Mouse (Mus musculus): ENCODE results near the gene Tnfaip2. TPM values are rescaled to one million over a fixed set of nuclear protein-coding genes. Genes with fewer than 3 reads are reported as not detected.

The Tnfaip2 gene
- total RNA-seq, 2 experiments from 2014 or later, result 0.40 to 0.93 TPM

DNA sequence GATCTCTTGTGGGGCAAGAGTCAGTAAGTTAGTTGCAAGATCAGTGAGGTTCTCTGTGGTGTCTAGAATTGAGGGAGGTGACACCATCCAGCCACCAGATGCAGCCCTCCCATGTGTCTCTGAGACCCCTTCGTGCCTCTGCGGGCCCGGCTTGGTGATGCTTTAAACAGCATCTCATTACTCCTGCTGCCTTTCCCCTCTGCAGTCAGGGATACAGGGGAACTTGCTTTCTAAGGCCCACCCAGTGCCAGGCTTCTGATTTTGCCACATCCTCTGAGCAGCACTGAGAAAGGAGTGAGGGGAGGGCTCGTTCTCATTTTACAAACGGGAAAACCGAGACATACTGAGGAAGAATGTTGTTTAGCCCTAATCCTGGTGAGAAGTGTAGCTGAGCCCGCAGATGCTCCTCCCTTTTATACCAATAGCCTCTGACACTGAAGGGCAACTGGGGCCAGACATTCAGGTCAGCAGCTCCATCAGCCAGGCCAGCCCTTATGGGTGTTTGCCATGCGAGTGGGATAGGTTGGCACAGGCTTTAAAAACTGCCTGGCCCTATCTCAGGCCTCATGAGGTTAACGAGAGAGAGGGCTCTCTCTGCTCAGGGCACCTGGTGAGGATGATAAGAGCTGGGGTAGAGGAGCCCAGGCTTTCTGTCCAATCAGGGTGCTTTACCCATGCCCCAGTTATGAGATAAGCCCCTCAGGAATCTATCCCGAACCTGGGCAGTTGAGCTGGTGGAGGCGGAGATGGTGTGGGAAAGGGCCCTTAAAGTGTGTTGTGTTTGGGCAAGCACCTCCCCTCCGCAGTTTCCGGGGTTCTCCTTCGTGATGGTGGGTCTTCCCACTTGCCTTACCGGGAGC is 972 bp downstream of the Tnfaip2 start:
- intact Hi-C loops (cut with DNase I), result no loop called here
- no peak for DNase-seq (ENCODE audit: low spot score in 2 of 2)

DNA sequence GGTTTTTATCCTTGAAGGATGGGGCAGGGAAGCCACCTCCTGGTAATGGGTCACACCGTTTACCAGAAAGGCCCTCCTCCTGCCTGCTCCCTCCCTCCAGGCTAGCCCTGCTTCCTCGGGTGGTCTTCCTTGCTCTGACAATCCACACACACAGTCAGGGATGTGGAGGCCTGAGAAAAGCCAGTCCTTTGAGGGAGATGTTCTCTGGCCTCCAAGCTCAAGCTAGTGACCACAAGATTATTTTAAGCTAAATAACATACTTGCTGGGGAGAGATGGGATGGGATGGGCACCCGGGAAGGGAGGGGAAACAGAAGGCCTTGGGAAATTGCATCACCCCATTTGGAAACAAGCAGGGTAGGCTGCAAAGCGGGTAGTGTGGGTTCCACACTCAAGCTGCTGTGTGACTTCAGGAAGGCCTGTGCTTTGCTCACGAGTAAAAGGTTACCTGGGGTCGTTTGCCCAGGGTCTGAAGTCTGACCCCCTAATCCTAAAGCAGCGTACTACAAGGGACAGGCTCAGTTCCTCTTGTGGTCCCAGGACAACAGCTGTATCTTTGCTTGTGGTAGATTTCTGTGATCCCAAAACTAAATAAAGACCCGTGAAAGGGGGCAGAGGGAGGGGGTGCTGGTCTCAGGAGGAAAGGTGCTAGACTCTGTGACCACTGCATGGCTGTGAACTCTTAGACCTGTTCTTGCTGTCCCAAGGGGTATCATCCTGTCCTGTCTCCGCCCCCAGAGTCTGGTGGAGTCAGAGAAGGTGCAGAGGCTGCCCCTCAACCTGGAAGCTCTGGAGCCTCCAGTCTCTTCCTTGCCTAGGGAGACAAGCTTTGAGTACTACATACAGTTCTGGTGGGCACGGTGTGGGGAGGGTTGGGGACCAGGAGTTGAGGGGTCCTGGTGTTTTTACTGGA is 1.9 kb downstream of the Tnfaip2 start:
- intact Hi-C loops (cut with DNase I), result no loop called here
- no peak for DNase-seq (ENCODE audit: low spot score in 2 of 2)

DNA sequence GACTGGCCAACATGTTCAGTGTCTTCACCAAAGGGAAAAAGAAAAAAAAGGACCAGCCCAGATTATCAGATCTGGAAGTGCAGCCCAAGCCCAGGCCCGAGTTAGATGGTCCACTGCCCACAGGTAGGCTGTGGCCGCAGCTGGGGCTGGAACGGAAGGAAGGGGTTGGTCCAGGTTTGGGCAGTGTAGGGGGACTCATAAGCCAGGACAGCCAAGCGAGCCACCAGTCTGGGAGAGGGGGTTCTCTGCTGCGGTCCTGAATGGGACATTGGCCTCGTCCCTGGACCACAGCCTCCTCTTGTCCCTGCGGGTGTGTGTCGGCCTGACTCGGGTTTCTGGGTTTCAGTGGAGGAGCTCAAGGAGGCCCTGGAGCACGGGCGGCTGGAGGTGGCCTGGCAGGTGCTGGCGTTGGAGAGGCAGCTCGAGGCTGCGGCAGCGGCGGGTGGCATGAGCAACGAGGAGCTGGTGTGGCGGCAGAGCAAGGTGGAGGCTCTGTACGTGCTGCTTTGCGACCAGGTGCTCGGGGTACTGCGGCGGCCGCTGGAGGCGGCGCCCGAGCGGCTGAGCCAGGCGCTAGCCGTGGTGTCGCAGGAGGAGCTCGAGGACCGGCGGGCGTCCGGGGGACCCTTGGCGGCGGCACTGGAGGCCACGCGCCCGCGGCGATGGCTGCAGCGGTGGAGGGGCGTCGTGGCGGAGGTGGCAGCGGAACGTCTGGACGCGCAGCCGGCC is 3.1 kb downstream of the Tnfaip2 start:
- no peak for DNase-seq (ENCODE audit: low spot score in 2 of 2)
- intact Hi-C loops (cut with DNase I), result no loop called here

DNA sequence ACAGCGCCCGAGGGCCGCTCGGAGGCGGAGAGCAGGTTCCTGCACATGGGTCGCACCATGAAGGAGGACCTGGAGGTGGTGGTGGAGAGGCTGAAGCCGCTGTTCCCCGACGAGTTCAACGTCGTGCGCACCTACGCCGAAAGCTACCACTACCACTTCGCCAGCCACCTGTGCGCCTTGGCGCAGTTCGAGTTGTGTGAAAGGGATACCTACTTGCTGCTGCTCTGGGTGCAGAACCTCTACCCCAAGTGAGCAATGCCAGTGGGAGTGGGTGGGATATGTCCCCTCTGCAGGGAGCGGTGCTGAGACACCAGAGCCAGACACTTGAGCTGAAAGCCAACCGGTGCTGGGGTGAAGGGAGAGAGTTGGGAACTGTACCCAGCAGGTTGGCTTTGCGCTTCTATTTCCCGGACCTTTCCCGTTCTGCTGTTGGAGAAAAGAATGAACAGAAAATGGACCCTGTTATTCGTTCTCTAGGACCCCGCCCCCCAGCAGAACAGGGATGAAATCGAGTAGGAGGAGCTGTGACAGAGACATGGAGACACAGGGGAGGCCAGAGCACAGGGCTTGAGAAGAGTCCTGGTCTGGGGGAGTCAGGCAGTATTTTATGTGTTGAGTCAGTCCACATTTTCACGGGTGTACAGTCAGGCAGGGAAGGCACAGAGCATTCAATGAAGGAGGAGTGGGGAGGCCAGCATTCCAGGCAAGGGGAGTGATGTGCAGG is 3.8 kb downstream of the Tnfaip2 start:
- intact Hi-C loops (cut with DNase I), result no loop called here
- DNase-seq (ENCODE audit: low spot score in 2 of 2), result no peak

DNA sequence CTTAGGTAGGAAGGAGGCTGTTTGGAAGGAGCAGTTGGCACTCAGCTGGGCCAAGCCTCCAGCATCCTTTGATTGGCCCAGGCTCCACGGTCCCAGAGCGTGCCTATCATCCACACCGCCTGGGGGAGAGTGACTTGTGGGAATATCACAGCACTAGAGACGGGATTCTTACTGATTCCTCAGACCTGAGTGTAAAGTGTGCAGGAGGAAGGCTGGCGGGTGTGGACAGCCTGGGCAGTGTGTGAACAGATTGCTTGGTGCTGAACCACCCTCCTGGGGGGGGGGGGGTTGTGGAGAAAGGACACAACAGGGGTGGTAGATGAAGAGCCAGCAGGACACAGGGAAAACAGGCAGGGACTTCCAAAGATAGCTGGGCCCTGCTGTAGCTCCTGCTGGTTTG is 4.5 kb downstream of the Tnfaip2 start:
- DNase-seq (ENCODE audit: low spot score in 2 of 2), result no peak

DNA sequence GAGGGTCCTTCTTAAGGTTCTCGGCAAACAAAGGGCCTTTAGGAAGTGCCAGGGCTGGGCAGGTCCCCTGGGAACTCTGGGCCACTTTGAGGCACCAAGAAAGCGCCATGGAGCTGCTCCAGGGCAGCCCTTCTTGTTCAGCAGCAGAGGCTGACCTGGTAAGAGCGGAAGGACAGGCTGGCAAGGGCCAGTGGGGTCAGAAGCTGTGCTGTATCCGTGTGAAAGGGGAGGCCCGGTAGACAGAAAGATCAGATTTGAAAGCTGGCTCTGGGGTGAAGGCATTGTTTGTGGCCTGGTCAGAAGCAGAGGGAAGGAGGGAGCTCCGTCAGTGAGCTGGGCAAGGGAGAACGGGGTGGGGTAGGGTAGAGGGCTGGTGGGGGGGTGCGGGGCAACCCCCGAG is 5.1 kb downstream of the Tnfaip2 start:
- no peak for DNase-seq (ENCODE audit: low spot score in 2 of 2)
- intact Hi-C loops (cut with DNase I), result no loop called here

More for the DNA sequence above, 4.5 kb downstream of the Tnfaip2 start:
- intact Hi-C loops (cut with DNase I), result no loop called here

DNA sequence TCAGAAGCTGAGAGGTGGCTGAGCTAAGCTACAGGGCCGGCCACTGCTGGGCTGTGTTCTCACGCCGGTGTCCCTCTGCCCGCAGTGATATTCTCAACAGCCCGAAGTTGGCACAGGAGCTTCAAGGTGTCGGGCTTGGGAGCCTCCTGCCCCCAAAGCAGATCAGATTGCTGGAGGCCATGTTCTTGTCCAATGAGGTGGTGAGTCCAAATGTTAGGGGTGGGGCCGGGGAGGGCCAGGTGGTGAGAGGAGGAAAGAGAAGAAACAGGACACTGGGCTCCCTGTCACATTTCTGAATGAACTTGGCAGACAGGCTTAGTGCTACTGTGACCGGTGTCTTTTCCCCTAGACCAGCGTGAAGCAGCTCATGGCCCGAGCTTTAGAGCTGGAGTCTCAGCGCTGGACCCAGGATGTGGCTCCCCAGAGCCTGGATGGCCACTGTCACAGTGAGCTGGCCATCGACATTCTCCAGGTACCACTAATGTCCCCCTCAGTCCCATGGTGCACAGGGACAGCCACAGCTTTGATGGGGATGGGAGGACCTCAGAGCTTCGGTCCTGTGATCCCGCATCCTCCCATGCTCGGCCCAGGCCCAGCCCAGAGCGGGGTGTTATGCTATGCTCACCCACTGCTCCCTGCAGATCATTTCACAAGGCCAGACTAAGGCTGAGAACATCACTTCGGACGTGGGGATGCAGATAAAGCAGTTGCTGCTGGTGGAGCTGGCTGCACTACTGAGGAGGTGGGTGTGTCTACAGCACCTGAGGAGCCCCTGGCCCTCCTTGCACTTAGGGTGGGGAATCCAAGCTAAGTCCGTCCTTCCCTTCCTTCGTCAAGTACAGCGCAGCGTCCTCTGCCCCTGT is 5.9 kb downstream of the Tnfaip2 start:
- DNase-seq (ENCODE audit: low spot score in 2 of 2), result no peak
- intact Hi-C loops (cut with DNase I), result no loop called here

DNA sequence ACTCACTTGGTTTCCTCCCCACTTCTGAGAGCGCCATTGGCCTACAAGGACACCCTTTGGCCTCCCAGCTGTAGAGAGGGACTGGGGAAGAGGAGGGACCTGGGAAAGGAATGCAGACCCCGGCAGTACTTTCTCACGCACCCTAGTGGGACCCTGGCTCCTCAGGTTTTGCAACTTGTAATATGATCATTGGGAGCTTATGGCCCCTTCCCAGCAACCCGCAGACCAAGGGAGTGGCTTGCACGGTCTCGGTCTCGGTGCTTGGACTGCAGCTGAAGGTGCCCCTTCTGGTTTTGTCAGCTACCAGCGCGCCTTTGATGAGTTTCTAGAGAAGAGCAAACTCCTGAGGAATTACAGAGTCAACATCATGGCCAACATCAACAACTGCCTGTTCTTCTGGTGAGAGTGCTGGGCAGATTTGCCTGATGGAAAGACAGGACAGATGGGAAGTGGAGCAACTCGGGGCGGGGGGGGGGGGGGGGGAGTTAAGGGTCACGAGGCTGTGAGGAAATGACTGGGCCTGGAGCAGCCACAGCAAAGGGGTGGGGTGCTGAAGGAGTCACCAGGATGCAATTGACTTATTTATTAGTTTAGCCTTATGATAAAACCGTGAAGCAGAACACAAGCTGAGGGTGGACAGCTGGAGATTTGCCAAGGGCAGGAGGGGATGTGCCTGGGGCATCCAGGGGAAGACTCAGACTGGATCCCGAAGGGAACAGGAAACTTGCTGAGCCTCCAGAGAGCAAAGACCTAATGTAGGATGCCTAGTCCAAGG is 6.8 kb downstream of the Tnfaip2 start:
- intact Hi-C loops (cut with DNase I), result no loop called here

DNA sequence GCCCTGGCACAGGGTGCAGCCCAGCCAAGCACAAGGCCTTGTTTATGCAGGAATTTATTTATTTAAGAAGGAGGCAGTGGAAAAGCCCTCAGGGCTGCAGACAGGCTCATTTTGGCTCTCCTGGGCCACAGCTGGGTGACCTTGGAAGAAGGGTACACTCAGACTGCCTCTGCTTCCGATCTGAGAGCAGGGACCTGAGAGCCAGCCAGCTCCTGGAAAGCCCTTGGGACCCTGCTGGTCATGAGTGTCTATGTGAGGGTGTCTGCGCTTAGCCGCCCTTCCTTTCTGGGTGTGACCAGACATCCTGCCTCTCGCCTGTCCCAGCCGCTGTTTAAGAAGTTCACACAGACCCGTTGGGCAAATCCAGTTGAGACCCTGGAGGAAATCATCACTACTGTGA is 8.1 kb downstream of the Tnfaip2 start:
- no peak for DNase-seq (ENCODE audit: low spot score in 2 of 2)
- intact Hi-C loops (cut with DNase I), result no loop called here

More for the DNA sequence above, 6.8 kb downstream of the Tnfaip2 start:
- DNase-seq (ENCODE audit: low spot score in 2 of 2), result no peak

DNA sequence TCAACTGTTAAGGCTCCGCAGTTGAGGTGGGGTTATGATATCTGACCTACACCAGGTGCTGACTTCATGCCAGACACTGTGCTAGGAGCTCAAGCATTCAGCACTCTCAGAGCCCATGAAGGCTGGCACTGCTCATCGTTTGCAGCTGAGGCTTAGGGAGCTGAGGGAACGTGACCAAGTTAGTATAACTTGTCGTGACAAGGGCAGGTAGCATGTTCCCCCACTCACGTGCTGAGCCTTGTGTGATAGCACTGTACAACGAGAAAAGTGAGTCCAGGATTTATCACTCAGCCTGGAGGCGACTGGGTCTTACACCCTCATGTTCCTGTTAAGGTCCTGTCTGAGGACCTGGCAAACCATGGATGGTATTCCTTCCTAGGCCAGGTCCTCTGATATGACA is 9.3 kb downstream of the Tnfaip2 start:
- intact Hi-C loops (cut with DNase I), result no loop called here
- no peak for DNase-seq (ENCODE audit: low spot score in 2 of 2)

DNA sequence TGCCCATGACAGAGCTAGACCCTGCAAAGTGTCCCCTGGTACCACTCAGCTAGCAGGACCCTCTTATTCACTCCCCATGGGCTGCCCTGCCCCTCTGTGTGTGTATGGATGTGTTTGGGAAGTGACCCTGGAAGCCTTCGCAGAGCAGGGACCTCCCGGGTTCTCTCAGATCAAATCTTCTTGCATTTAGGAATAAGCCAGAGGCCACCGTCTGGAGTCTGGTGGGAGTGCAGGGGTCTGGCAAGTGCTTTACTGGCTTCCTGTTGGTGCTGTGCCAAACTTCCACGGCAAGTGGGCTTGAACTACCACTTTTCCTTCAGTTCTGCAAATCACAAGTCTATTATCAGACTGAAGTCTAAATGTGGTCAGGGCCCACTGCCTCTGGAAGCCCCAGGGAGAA is 11.8 kb downstream of the Tnfaip2 start:
- intact Hi-C loops (cut with DNase I), result no loop called here
- DNase-seq (ENCODE audit: low spot score in 2 of 2), result no peak

DNA sequence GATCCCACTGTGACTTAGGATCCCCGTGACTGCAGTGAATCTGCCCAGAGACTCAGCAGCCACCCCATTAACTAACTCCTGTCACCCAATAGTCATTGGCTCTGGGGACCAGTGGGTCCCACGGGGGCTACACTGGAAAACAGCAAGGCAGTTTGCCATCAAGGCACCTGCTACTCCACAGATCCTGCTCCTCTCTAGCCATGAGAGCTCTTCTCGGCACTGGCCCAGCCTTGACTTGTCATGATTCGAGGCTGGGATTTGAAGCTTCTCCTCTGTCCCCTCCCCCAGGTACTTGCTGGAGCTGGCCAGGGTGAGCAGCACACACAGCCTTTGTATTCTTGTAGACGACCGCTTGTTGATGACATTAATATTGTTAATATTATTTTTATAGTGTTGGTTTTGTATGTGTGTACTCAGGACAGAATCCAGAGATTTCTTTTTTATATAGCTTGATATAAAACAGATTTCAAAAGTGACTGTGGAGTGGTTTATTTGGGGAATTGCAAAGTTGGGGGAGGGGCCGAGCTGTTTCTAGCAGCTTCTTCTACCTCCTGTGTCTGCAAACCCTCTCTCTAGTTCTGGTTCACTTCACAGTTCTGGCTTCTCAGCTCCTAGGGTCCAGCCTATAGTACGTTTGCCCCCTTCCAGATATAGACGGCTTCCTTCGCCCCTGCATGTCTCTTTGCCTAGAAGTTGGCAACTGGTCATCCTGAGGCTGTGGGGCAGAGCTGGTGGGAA is 12.4 kb downstream of the Tnfaip2 start:
- DNase-seq (ENCODE audit: low spot score in 2 of 2), result no peak
- intact Hi-C loops (cut with DNase I), result no loop called here

DNA sequence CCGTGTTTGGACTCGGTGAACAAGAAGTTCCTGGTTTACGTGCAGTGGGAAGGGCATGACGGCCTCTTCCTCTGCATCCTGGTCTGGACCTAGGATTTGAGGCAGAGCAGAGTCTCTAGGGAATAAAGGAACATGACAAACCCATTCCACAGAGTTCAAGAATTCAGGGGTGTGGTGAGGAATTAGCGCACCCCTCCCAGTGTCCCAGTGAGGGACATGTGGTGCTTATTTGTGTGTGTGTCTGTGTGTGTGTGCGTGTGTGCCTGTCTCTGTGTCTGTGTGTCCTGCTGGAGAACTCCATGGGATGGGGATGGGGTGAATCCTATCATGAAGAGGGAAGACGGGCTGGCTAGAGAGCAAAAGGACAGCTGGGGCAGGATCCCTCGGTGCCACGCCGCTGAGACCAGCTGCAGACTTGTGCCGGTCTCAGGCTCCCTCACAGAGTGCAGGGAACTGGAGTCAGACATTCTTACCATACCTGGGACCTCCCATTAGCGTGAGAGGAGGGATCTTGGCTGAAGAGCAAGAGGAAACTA is 13.1 kb downstream of the Tnfaip2 start:
- intact Hi-C loops (cut with DNase I), result no loop called here

DNA sequence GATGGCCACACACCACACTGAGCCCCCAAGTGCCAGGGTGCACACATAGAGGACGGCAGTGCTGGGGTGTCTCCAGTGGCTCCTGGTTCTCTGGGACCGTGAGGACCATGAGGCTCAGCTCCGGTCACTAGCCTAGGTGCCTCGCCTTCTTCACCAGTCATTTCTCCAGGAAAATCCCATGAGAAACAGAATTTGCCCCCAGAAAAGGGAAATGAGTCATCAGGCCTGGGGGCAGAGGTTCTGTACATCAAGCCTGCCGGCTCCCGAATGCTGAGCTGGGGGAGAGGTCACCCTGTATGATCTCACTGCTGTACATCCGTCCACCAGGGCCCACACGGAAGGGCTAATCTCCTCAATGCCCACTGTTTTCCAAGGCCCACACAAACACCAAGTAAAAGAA is 13.6 kb downstream of the Tnfaip2 start:
- intact Hi-C loops (cut with DNase I), result no loop called here
- DNase-seq (ENCODE audit: low spot score in 2 of 2), result no peak

More for the DNA sequence above, 13.1 kb downstream of the Tnfaip2 start:
- no peak for DNase-seq (ENCODE audit: low spot score in 2 of 2)

DNA sequence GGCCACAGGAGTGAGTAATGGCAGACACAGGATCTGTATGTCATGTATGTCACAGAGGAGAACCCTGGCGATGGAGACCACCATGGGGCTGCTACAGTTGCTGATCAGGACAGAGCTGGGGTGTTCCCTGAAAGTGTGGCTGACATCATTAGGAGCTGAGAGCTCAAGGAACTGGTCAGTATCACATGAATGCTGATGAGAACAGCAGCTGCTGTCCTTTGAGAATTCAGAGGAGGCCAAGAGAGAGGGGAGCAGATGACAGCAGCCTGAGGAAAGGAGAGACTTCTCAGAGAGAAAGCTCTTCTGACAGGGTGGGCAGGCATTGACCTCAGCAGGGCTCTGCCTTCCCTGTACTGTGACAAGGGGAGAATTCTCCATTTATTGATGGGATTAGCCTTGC is 15.5 kb downstream of the Tnfaip2 start:
- intact Hi-C loops (cut with DNase I), result no loop called here
- DNase-seq (ENCODE audit: low spot score in 2 of 2), result no peak

DNA sequence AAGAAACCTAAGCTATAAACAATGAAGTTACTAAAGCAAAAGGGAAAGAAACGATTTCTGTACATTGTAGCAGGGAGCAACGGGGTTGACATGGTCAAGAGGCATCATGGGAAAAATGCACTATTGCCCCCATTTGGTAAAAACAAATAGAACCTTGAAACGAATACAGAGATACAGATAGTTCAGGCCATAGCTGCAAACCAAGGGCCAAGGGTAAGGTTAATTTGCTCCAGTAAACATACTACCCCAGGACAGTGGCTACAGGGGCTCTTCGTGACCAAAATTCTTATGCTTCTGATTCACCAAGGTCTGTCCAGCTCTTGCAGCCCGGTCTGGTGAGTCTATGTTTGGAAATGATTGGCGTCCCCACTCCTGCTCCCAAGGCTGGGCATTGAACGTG is 21.3 kb downstream of the Tnfaip2 start:
- intact Hi-C loops (cut with DNase I), result no loop called here

DNA sequence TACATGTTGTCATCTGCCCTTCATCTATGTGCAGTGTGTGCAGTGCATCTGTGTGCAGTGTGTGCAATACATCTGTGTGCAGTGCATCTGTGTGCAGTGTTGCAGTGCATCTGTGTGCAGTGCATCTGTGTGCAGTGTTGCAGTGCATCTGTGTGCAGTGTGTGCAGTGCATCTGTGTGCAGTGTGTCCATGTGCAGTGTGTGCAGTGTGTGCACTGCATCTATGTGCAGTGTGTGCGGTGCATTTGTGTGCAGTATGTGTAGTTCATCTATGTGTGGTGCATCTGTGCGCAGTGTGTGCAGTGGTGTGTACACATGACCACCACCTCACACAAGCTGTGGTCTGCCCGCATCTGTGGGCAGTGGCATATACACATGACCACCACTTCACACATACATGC is 24.1 kb downstream of the Tnfaip2 start:
- DNase-seq (ENCODE audit: low spot score in 2 of 2), result no peak
- intact Hi-C loops (cut with DNase I), result no loop called here

More for the DNA sequence above, 21.3 kb downstream of the Tnfaip2 start:
- DNase-seq (ENCODE audit: low spot score in 2 of 2), result no peak

Measured in left cerebral cortex, postnatal 14 days (tissue).